Mouse (Mus musculus) A20 (cell line): ENCODE measurements at regions not wholly inside any gene's neighbourhood (a gene's known extent, or its start where the extent isn't known, plus 50 kb on each side); places are given as distances from the start of the nearest gene placed in this dataset.
A peak's percentile ranks its signal among the peaks of the same experiment; 100 is the strongest.

ENCODE experiments used
- DNase-seq: peaks from one replicate; pipeline ENCODE4 v3.0.0-alpha.2; 2011; ENCODE audit warnings: low read depth, low spot score

DNA sequence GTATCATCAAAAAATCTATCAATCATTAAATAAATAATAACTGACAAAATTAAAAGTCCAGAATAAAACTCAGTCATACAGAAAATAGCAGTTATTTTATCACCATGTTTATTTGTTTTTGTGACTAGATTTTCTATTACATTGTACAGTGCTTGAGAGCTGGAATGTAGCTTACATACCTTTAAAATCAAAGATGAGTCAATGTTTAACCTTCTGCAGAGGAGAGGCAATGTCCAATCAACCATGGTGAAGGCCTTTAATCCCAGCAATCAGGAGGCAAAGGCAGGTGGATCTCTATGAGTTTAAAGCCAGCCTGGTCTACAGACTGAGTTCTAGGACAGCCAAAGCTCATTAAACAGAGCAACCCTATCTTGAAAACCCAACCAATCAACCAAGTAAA lies 131.1 kb downstream of the Gm9733 start:
- DNase-seq, result no peak

- peak; percentile 82 for DNase-seq
These were observed 129.3 kb downstream of the Gm9733 start for GRCm38 (mm10) chr3:15202760-15203159.

- no peak for DNase-seq
These were observed 126.6 kb downstream of the Gm9733 start for GRCm38 (mm10) chr3:15205266-15206229.

GRCm38 (mm10) chr3:15212357-15212756 lies 119.7 kb downstream of the Gm9733 start:
- DNase-seq, result no peak

DNA sequence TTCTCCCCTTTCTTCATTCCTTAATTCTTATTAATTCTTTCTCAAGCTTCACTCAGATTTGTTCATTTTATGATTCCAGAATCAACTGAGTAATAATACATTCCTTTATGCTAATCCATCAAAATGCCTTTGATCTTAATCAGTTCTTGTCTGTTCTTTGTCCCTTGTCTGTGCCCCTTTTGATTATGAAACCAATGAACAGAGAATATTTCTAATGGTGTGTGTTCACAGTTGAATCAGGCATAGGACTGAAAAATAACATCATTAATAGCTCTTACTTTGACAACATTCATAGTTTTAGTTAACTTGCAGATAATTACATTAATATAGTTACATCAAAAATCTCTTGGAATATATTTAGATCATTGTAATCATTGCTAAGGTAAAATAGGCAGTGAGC lies 114.5 kb downstream of the Gm9733 start:
- DNase-seq, result no peak

GRCm38 (mm10) chr3:15219275-15219674 lies 112.8 kb downstream of the Gm9733 start:
- DNase-seq, result no peak

- no peak for DNase-seq
These were observed 108.8 kb downstream of the Gm9733 start for GRCm38 (mm10) chr3:15223266-15223665.

DNA sequence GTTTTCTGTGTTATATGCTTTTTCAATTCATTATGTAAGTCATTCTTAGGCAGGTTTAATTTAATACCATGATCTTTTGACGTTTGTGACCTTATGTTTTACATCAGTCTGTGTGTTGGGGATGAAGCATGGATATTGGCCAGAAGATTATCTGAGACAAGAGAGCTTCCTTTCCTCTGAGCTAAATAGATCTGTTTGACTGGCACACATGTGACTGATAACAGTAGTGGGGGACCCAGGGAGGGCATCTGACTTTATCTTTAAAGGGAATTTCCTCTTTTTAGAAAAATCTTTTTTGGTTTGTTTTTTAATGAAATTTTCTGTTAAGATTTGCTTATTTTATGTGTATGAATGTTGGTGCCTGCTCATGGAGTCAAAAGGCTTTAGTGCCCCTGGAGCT lies 107.7 kb downstream of the Gm9733 start:
- peak; percentile 39 for DNase-seq

- DNase-seq, result peak; percentile 73
These were observed 103.5 kb downstream of the Gm9733 start for GRCm38 (mm10) chr3:15228641-15229040.

DNA sequence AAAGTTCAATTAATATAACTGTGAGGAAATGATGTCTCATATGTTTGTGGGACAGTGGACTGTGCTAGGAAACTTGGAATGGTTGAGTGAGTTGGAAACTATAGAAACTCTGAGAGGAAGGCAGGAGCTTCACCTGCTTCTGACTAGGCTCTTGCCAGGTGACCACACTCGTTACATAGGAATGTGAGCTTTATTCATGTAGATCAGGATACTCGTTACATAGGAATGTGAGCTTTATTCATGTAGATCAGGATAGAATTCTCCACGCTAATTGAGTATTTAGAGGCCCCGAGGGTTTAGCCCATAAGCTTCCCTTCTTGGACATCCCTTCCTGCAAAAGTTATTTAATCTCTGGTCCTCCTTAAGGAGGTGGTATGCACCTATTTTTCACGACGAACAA lies 101.9 kb downstream of the Gm9733 start:
- no peak for DNase-seq

GRCm38 (mm10) chr3:15231433-15231832 lies 100.7 kb downstream of the Gm9733 start:
- DNase-seq, result no peak

GRCm38 (mm10) chr3:15237817-15238432 lies 94.2 kb downstream of the Gm9733 start:
- DNase-seq, result no peak

- peak; percentile 27 for DNase-seq
These were observed 89.7 kb downstream of the Gm9733 start for GRCm38 (mm10) chr3:15242388-15242787.

GRCm38 (mm10) chr3:15243584-15243983 lies 88.5 kb downstream of the Gm9733 start:
- DNase-seq, result no peak

DNA sequence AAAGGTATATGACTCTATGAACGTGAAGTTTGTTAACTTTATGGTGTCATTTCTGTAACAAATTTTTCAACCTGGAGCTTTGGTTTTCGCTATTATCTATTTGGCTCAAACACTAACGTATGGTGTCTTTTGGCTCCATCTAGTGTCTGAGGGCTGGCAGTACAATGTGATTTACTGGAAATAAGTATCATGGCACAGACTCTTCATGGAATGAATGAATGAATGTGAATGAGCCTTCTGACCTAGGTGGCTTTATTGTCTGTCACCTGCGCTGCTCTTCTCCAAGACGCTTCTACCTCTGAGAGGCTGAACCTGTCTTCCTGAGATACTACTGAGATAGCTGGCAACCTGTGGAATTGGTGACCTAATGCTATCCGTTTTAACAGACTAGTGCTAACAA lies 87.1 kb downstream of the Gm9733 start:
- peak; percentile 70 for DNase-seq
